Mouse (Mus musculus) heart, adult 2 months (tissue): Measurements from ENCODE around the gene Gtf2ird2.

Experiments
- CTCF ChIP-seq: fragments of 200-600 bp; IDR thresholded peaks from 2 replicates; pipeline ENCODE4 v1.8.1; 2022; ENCODE audit warnings: antibody characterized with exemption, mild to moderate bottlenecking, moderate library complexity
- EP300 ChIP-seq: fragments of 200-500 bp; IDR thresholded peaks from 2 replicates; pipeline ENCODE4 v1.6.1; 2011; ENCODE audit warnings: low read depth, low read length, control low read depth; ENCODE audit not compliant: insufficient read depth
- POLR2A ChIP-seq: fragments of 200-500 bp; IDR thresholded peaks from 2 replicates; pipeline ENCODE4 v1.6.1; 2011; ENCODE audit warnings: mild to moderate bottlenecking, low read depth, low read length, control low read depth; ENCODE audit not compliant: insufficient read depth

DNA sequence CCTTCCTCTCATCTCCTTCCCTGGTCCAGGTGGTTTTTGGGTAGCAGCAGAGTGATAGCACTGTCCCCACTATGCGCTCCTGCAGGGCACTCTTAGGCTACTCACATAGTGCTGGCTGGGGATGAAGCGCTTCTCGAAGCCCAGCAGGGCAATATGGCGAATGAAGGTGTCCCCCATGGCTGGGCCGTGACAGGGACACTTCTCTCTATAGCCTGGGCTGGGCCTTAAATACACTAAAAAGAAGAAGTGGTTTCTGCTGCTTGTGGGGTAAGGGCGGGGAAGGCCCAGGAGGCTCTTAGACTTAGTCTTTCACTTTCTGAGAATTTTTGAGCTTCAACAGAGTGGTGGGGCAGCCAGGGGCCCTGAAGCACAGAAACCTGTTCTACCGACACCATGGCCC is 45.6 kb downstream of the Gtf2ird2 start, which contains the start of gene Ncf1:
- no peak for TF ChIP-seq CTCF
- 0 out of 2 replicates have a peak, but pooled peaks have one; percentile 41 for TF ChIP-seq POLR2A
- no peak for TF ChIP-seq EP300
